ENCODE assay signal across 8 mouse cellular contexts in the genomic region with DNA sequence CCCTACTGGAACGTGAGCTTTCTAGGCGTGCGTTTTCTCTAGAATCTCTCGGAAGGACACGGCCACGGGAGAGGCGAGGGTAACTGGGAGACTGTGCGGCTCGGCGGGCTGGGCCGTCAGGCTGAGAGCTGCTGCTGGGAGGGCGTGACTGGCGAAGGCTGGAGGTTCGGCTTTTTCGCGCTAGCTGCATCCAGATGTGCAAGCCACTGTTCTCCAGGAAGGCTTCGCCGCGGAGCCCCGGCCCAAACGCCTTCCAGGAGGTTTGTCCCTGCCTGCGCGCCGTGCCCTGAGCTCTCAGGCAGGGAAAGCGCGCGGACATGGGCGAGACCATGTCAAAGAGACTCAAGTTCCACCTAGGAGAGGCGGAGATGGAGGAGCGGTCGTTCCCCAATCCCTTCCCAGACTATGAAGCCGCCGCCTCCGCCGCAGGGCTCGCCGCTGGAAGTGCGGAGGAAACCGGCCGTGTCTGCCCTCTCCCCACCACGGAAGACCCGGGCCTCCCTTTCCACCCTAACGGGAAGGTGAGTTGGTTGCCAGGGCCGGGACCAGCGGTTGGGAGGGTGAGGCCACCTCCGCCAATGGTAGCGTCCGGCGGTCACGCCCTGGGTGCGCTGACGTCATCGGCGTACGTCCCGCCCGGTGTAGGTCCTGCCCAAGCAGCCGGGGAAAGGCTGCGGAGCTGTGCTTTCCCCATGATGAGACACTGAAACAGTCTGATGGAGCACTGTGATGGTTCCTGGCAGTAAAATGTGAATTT. TPM values are rescaled to one million over a fixed set of nuclear protein-coding genes. Genes with fewer than 3 reads are reported as not detected.
DNase-seq lines count a peak whose midpoint lies in the region; ATAC-seq lines count a peak whose summit lies in the region.

No protein-coding gene starts in this region.

- H3K4me1 ChIP-seq in intestine, embryonic 14.5 days (replicated peaks; ENCODE audit: control insufficient read depth, insufficient read depth, low read length) = peaks cover 10% of the 10 kb centered on the region

- no peaks in the 10 kb centered on the region for H3K9me3 ChIP-seq in intestine, embryonic 14.5 days (ENCODE audit: control insufficient read depth, low read length)

- DNase-seq in adrenal gland, adult 18-20 months (ENCODE audit: low spot score in 2 of 2) = peak; percentile 92 to 96
- DNase-seq in embryo, embryonic 11 days = peak; percentile 97
- peak; percentile 95 for DNase-seq in gastrocnemius, postnatal 25 days
- DNase-seq in intestine, embryonic 14.5 days (ENCODE audit: low spot score) = peak; percentile 97
- peak; percentile 93 to 96 for DNase-seq in left cerebral cortex, postnatal 14 days (ENCODE audit: low spot score in 2 of 2)
- peak; percentile 95 for DNase-seq in mesoderm, embryonic 11.5 days (ENCODE audit: low read depth, low spot score)
- DNase-seq in right cerebral cortex, postnatal 36 days (ENCODE audit: low spot score in 2 of 2) = peak; percentile 93 to 94
- peak; percentile 96 for DNase-seq in yolk sac, embryonic 10.5 days (ENCODE audit: low spot score)

- ATAC-seq in intestine, embryonic 14.5 days (replicated peaks; ENCODE audit: low FRiP score, low TSS enrichment, low read depth) = peak; percentile 100

- peak overlapping the region; percentile 95 for H3K27ac ChIP-seq in intestine, embryonic 14.5 days (ENCODE audit: low read depth)

- peak overlapping the region; percentile 82 for H3K4me2 ChIP-seq in intestine, embryonic 14.5 days (ENCODE audit: low read length)

- WGBS in intestine, embryonic 14.5 days = under 1% methylated on average over 59 of the region's 59 CpGs

- H3K36me3 ChIP-seq in intestine, embryonic 14.5 days (ENCODE audit: control insufficient read depth, insufficient read depth, low read length) = no peaks in the 10 kb centered on the region

- no peaks in the 10 kb centered on the region for H3K27me3 ChIP-seq in intestine, embryonic 14.5 days (replicated peaks; ENCODE audit: control insufficient read depth, insufficient read depth, low read length)

- peak overlapping the region; percentile 90 for H3K9ac ChIP-seq in intestine, embryonic 14.5 days (ENCODE audit: low read length)

- H3K4me3 ChIP-seq in intestine, embryonic 14.5 days (ENCODE audit: low read depth, low read length) = peak overlapping the region; percentile 63

- intact Hi-C loops in left cerebral cortex, postnatal 14 days (cut with DNase I) = loop anchor here (5.0 to 10.0 kb wide), 2 partner anchors 96 to 122 kb away; partner anchors contain the start of gene Vopp1

RNA-seq across cellular contexts. Expression of gene Lancl2, which starts 0.6 kb away (rescaled TPM):
- 10 to 100 TPM; 15.2 to 16.9 TPM for total RNA-seq in adrenal gland, adult 18-20 months (2021)
- 1 to 10 TPM; 8.1 to 8.5 TPM for total RNA-seq in gastrocnemius, postnatal 25 days (2021)
- 21.4 and 23.5 TPM in 2 replicates for polyA plus RNA-seq in intestine, embryonic 14.5 days (2014; fragmentation: Nextera tagmentation; extraction: Ambion mirVana)
- 100 to 1,000 TPM; 157 to 161 TPM for total RNA-seq in left cerebral cortex, postnatal 14 days (2021)

RNA-seq across cellular contexts. Expression of gene Pyurf, which starts 11.0 kb away (rescaled TPM):
- total RNA-seq in adrenal gland, adult 18-20 months (2021) = 10 to 100 TPM; 16.4 to 22.1 TPM
- 10 to 100 TPM; 13.6 to 14.4 TPM for total RNA-seq in gastrocnemius, postnatal 25 days (2021)
- polyA plus RNA-seq in intestine, embryonic 14.5 days (2014; fragmentation: Nextera tagmentation; extraction: Ambion mirVana) = 23.3 and 24.9 TPM in 2 replicates
- total RNA-seq in left cerebral cortex, postnatal 14 days (2021) = 1 to 10 TPM; 7.2 to 7.6 TPM

Comparison
In these comparisons a context has a peak if more than half of its experiments do, and no peak if none do; other contexts are left out.
1. Peak in every context shown above with its lines: DNase-seq, ATAC-seq, H3K4me3 ChIP-seq and H3K27ac ChIP-seq.
2. RNA of gene Lancl2, which starts 0.6 kb away (total RNA-seq): 157 to 161 TPM in left cerebral cortex, postnatal 14 days; 15.2 to 16.9 TPM in adrenal gland, adult 18-20 months and 8.1 to 8.5 TPM in gastrocnemius, postnatal 25 days; every median in the first group is over 4 times any median in the second.